Mouse (Mus musculus) yolk sac, embryonic 10.5 days (tissue): ENCODE measurements around the gene Nt5dc3.

Experiments
- DNase-seq: peaks from one replicate; pipeline ENCODE4 v3.0.0-alpha.2; 2017; ENCODE audit warnings: low spot score

Nt5dc3 gene

DNA sequence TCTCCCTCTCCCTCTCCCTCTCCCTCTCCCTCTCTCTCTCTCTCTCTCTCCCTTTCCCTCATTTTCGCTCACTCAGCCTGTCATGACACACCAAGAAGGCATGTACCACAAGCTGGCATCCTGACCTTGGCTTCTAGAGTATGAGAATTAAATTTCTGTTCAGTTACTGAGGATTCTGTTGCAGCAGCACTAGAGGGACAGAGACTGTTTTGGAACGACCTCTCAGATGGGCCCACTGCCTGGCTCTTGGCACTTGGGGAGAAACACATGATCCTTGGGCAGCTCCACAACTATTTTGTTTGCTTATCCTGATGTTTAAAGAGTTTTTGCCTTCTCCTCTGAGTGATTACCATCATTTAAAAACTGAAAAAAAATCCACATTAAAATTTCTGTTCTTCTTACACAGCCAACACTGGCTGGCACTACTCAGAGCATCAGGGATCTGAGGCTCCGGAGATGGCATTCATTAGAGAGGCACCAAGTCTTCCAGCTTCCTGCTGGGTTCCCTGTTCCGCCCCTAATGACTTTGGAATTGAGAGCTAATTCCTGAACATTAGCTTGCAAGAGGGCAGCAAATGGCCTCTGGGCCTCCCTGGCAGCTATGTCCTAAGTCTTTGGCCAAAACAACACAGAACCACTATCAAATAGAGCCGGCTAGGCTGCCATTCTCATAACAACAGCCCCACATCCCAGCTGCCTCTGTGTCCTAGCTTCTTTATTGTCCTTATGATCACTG lies 101.4 kb downstream of the Nt5dc3 start:
- DNase-seq = no peak

DNA sequence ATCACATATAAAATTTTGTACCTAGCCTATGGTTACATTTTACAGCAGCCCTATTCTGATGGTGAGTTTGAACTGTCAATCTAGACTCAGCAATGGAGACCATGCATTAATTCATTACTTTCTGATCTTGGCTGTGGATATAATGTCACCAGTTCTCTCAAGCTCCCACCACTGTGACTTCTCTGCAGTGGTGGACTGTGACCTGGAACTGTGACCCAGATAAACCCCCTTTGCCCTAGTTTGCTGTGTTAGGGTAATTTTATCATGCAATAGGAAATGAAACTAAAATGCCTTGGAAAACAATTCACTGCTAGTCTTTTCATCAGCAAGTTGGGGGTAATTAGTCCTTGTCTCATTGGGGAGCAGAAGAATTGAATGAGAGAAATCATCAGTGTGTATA lies 102.6 kb downstream of the Nt5dc3 start:
- no peak for DNase-seq

DNA sequence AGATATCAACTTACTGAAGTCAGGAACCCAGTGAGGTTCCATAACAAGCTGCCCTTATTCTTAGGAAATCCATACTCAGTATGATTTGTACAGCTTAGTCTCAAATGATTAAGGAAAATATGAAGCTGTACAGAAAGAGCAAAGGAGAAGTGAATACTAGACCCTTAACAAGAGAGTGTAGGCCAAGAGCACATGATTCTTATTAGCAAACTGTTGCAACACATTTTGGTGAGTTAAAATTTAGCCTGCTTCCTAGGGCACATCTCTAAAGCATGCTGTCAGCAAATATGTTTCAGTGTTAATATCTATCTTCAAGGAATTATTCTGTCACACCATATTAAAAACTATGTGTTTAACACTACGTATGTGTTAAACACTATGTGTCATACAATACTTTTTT lies 107.6 kb downstream of the Nt5dc3 start:
- DNase-seq = no peak
